Mouse (Mus musculus) midbrain, embryonic 16.5 days (tissue): Measurements from ENCODE around the gene Serbp1. TPM values are rescaled to one million over a fixed set of nuclear protein-coding genes. Genes with fewer than 3 reads are reported as not detected.

Experiments
- ATAC-seq: fragments of 200-750 bp; cut with Nextera tagmentation; 2 replicates; pipeline ENCODE4 v1.8.0; 2017; ENCODE audit warnings: moderate TSS enrichment
- H3K27ac ChIP-seq: fragments of 300-500 bp; sonication (generic); 2 replicates; pipeline ENCODE4 v1.5.1; 2014; ENCODE audit warnings: mild to moderate bottlenecking, low read length, mixed read lengths
- H3K27me3 ChIP-seq: fragments of 300-500 bp; sonication (generic); 2 replicates; pipeline ENCODE4 v1.6.1; 2014; ENCODE audit warnings: low read depth, low read length, mixed read lengths; ENCODE audit not compliant: control insufficient read depth, insufficient read depth
- H3K36me3 ChIP-seq: fragments of 300-500 bp; sonication (generic); 2 replicates; pipeline ENCODE4 v1.6.1; 2014; ENCODE audit warnings: mild to moderate bottlenecking, low read length, moderate library complexity, mixed read lengths; ENCODE audit not compliant: control insufficient read depth, insufficient read depth
- H3K4me1 ChIP-seq: fragments of 300-500 bp; sonication (generic); 2 replicates; pipeline ENCODE4 v1.6.1; 2014; ENCODE audit warnings: mild to moderate bottlenecking, low read length, mixed read lengths; ENCODE audit not compliant: control insufficient read depth, insufficient read depth
- H3K4me2 ChIP-seq: fragments of 300-500 bp; sonication (generic); 2 replicates; pipeline ENCODE4 v1.6.1; 2014; ENCODE audit warnings: mild to moderate bottlenecking, low read length, mixed read lengths
- H3K4me3 ChIP-seq: fragments of 300-500 bp; sonication (generic); 2 replicates; pipeline ENCODE4 v1.5.1; 2014; ENCODE audit warnings: low read depth, mild to moderate bottlenecking, low read length, moderate library complexity, mixed read lengths
- H3K9ac ChIP-seq: fragments of 300-500 bp; sonication (generic); 2 replicates; pipeline ENCODE4 v1.6.1; 2014; ENCODE audit warnings: low read depth, low read length, mixed read lengths
- H3K9me3 ChIP-seq: fragments of 300-500 bp; sonication (generic); replicated peaks from 2 replicates; pipeline ENCODE4 v1.6.1; 2014; ENCODE audit warnings: mild to moderate bottlenecking, low read length, mixed read lengths; ENCODE audit not compliant: control insufficient read depth, poor library complexity, severe bottlenecking
- WGBS: fragments of 180-500 bp; shearing (Covaris S2); extraction: QIAGEN DNeasy Blood & Tissue Kit; methylation state at CpG from one replicate; pipeline ENCODE4 v1.1.7; 2014; 5-methylcytosine and 5-hydroxymethylcytosine counted together
- polyA plus RNA-seq: library from polyadenylated mRNA; unstranded; fragments of >200 nt; fragmentation: Nextera tagmentation; extraction: Ambion mirVana; gene quantifications from 2 replicates; pipeline ENCODE4 v1.2.1, GENCODE M21; 2015

The Serbp1 gene
- polyA plus RNA-seq, 1 experiment from 2014 or later, result 270 TPM

- peak overlapping the region; percentile 14; the same call in 1 of the 2 replicates for H3K4me3 ChIP-seq
- WGBS, result 42% methylated on average over 2 of the region's 2 CpGs
- H3K27ac ChIP-seq, result no peak overlapping the region
- no peak overlapping the region for H3K9ac ChIP-seq
- H3K27me3 ChIP-seq, result no peaks in the 10 kb centered on the region
- peak overlapping the region; percentile 90 for H3K4me2 ChIP-seq
- ATAC-seq, result no peak
- H3K4me1 ChIP-seq, result peaks cover 14% of the 10 kb centered on the region
- H3K36me3 ChIP-seq, result peaks cover 5% of the 10 kb centered on the region; the same call in 1 of the 2 replicates
- no peaks in the 10 kb centered on the region for H3K9me3 ChIP-seq
Observed at GRCm38 (mm10) chr6:67269459-67269858, 31.5 kb downstream of the Serbp1 start.

GRCm38 (mm10) chr6:67277944-67278343 is 40.0 kb downstream of the Serbp1 start:
- ATAC-seq, result no peak
- H3K4me2 ChIP-seq, result no peak overlapping the region
- H3K4me3 ChIP-seq, result no peak overlapping the region
- no peaks in the 10 kb centered on the region for H3K9me3 ChIP-seq
- no peak overlapping the region for H3K27ac ChIP-seq
- 87% methylated on average over 5 of the region's 5 CpGs for WGBS
- H3K4me1 ChIP-seq, result no peaks in the 10 kb centered on the region
- no peak overlapping the region for H3K9ac ChIP-seq
- no peaks in the 10 kb centered on the region for H3K27me3 ChIP-seq
- H3K36me3 ChIP-seq, result peaks cover 11% of the 10 kb centered on the region

GRCm38 (mm10) chr6:67281614-67282197 is 43.7 kb downstream of the Serbp1 start:
- Histone ChIP-seq H3K27me3 (no peaks in the 10 kb centered on the region), H3K9me3 (no peaks in the 10 kb centered on the region), H3K4me2 (no peak overlapping the region), H3K4me3 (no peak overlapping the region), H3K4me1 (no peaks in the 10 kb centered on the region), H3K36me3 (peaks cover 17% of the 10 kb centered on the region), H3K27ac (no peak overlapping the region), H3K9ac (no peak overlapping the region)
- ATAC-seq, result no peak
- WGBS, result 95% methylated on average over 9 of the region's 9 CpGs

- no peak for ATAC-seq
- Histone ChIP-seq H3K27ac (no peak overlapping the region), H3K9me3 (no peaks in the 10 kb centered on the region), H3K36me3 (peaks cover 19% of the 10 kb centered on the region), H3K9ac (no peak overlapping the region), H3K4me1 (no peaks in the 10 kb centered on the region), H3K4me2 (no peak overlapping the region), H3K27me3 (no peaks in the 10 kb centered on the region), H3K4me3 (no peak overlapping the region)
- 92% methylated on average over 1 of the region's 1 CpGs for WGBS
Observed at GRCm38 (mm10) chr6:67282897-67283296, 44.9 kb downstream of the Serbp1 start.

GRCm38 (mm10) chr6:67292042-67292623 is 54.2 kb downstream of the Serbp1 start:
- no peak for ATAC-seq
- H3K27me3 ChIP-seq, result no peaks in the 10 kb centered on the region

GRCm38 (mm10) chr6:67296126-67296525 is 58.1 kb downstream of the Serbp1 start:
- no peaks in the 10 kb centered on the region for H3K36me3 ChIP-seq
- H3K27ac ChIP-seq, result no peak overlapping the region
- H3K4me3 ChIP-seq, result no peak overlapping the region
- H3K4me1 ChIP-seq, result no peaks in the 10 kb centered on the region
- no peak overlapping the region for H3K4me2 ChIP-seq
- H3K9ac ChIP-seq, result no peak overlapping the region
- WGBS, result 60% methylated on average over 5 of the region's 5 CpGs
- H3K9me3 ChIP-seq, result no peaks in the 10 kb centered on the region
- ATAC-seq, result no peak
- H3K27me3 ChIP-seq, result no peaks in the 10 kb centered on the region

More at GRCm38 (mm10) chr6:67292042-67292623, 54.2 kb downstream of the Serbp1 start:
- Histone ChIP-seq H3K4me1 (no peaks in the 10 kb centered on the region), H3K27ac (no peak overlapping the region), H3K36me3 (no peaks in the 10 kb centered on the region; the same call in 1 of the 2 replicates), H3K4me2 (no peak overlapping the region), H3K4me3 (no peak overlapping the region), H3K9me3 (no peaks in the 10 kb centered on the region), H3K9ac (no peak overlapping the region)
- WGBS, result 87% methylated on average over 5 of the region's 5 CpGs

GRCm38 (mm10) chr6:67298742-67299141 is 60.8 kb downstream of the Serbp1 start:
- no peak overlapping the region for H3K4me2 ChIP-seq
- no peak overlapping the region for H3K4me3 ChIP-seq
- no peaks in the 10 kb centered on the region for H3K4me1 ChIP-seq
- H3K9me3 ChIP-seq, result no peaks in the 10 kb centered on the region
- H3K9ac ChIP-seq, result no peak overlapping the region
- 61% methylated on average over 5 of the region's 5 CpGs for WGBS
- H3K27me3 ChIP-seq, result no peaks in the 10 kb centered on the region
- H3K27ac ChIP-seq, result no peak overlapping the region
- ATAC-seq, result no peak
- H3K36me3 ChIP-seq, result no peaks in the 10 kb centered on the region

- Histone ChIP-seq H3K9ac (no peak overlapping the region), H3K4me3 (no peak overlapping the region), H3K27me3 (no peaks in the 10 kb centered on the region), H3K4me2 (no peak overlapping the region), H3K36me3 (no peaks in the 10 kb centered on the region), H3K9me3 (no peaks in the 10 kb centered on the region), H3K4me1 (no peaks in the 10 kb centered on the region), H3K27ac (no peak overlapping the region)
- ATAC-seq, result no peak
- WGBS, result 81% methylated on average over 4 of the region's 4 CpGs
Observed at GRCm38 (mm10) chr6:67300300-67300699, 62.3 kb downstream of the Serbp1 start.

- H3K9me3 ChIP-seq, result no peaks in the 10 kb centered on the region
- H3K36me3 ChIP-seq, result no peaks in the 10 kb centered on the region
- no peaks in the 10 kb centered on the region for H3K27me3 ChIP-seq
- no peak overlapping the region for H3K4me2 ChIP-seq
- H3K9ac ChIP-seq, result no peak overlapping the region
- no peak overlapping the region for H3K27ac ChIP-seq
- H3K4me3 ChIP-seq, result no peak overlapping the region
- H3K4me1 ChIP-seq, result no peaks in the 10 kb centered on the region
- WGBS, result 45% methylated on average over 6 of the region's 6 CpGs
- ATAC-seq, result no peak
Observed at GRCm38 (mm10) chr6:67300710-67301163, 62.8 kb downstream of the Serbp1 start.
